Mouse (Mus musculus) liver, embryonic 14.5 days (tissue): ENCODE data around the gene Ift27. TPM values are rescaled to one million over a fixed set of nuclear protein-coding genes. Genes with fewer than 3 reads are reported as not detected.

Source experiments
- ATAC-seq: fragments of 200-750 bp; cut with Nextera tagmentation; 2 replicates; pipeline ENCODE4 v1.8.0; 2017; ENCODE audit warnings: moderate number of reproducible peaks, mild to moderate bottlenecking, moderate library complexity; ENCODE audit not compliant: insufficient read depth
- DNase-seq, 3 experiments: peaks; one replicate each; pipeline ENCODE4 v3.0.0-alpha.2; 2012 to 2013; ENCODE audit warnings: low read depth in 3 of 3, low spot score in 3 of 3
- H3K27ac ChIP-seq: fragments of 300-500 bp; sonication (generic); 2 replicates; pipeline ENCODE4 v1.5.1; 2014; ENCODE audit warnings: moderate library complexity, mild to moderate bottlenecking, control low read depth, inconsistent platforms
- H3K27me3 ChIP-seq: fragments of 300-500 bp; sonication (generic); 2 replicates; pipeline ENCODE4 v1.6.1; 2014; ENCODE audit warnings: mild to moderate bottlenecking, low read length, moderate library complexity; ENCODE audit not compliant: control insufficient read depth, insufficient read depth
- H3K36me3 ChIP-seq: fragments of 300-500 bp; sonication (generic); replicated peaks from 2 replicates; pipeline ENCODE4 v1.6.1; 2014; ENCODE audit warnings: low read depth; ENCODE audit not compliant: control insufficient read depth, insufficient read depth
- H3K4me1 ChIP-seq, 2 experiments: fragments of 200-500 bp in 1 of 2; fragments of 300-500 bp in 1 of 2; sonication (generic) in 1 of 2; replicated peaks; 2 replicates each; pipeline ENCODE4 v1.6.1; 2012 to 2014; ENCODE audit warnings: antibody characterized with exemption in 1 of 2, inconsistent platforms in 1 of 2, low read length in 1 of 2; ENCODE audit not compliant: control insufficient read depth in 2 of 2, insufficient read depth in 2 of 2
- H3K4me2 ChIP-seq: fragments of 300-500 bp; sonication (generic); 2 replicates; pipeline ENCODE4 v1.6.1; 2014; ENCODE audit warnings: low read depth, mild to moderate bottlenecking, control low read depth, moderate library complexity
- H3K4me3 ChIP-seq, 2 experiments: fragments of 200-500 bp in 1 of 2; fragments of 300-500 bp in 1 of 2; sonication (generic) in 1 of 2; 2 replicates each; pipeline ENCODE4 v1.5.1; 2012 to 2014; ENCODE audit warnings: low read depth in 2 of 2, low read length in 2 of 2, mild to moderate bottlenecking in 2 of 2, control low read depth in 1 of 2, inconsistent platforms in 1 of 2, moderate library complexity in 1 of 2; ENCODE audit not compliant: insufficient read depth in 1 of 2
- H3K9ac ChIP-seq: fragments of 300-500 bp; sonication (generic); replicated peaks from 2 replicates; pipeline ENCODE4 v1.6.1; 2014; ENCODE audit warnings: mild to moderate bottlenecking, control low read depth, moderate library complexity
- H3K9me3 ChIP-seq: fragments of 300-500 bp; sonication (generic); 2 replicates; pipeline ENCODE4 v1.6.1; 2016; ENCODE audit warnings: low read length, mixed read lengths; ENCODE audit not compliant: control insufficient read depth
- CTCF ChIP-seq: IDR thresholded peaks from 2 replicates; pipeline ENCODE4 v1.5.1; 2016; ENCODE audit warnings: antibody characterized with exemption, low read depth, control low read depth
- EP300 ChIP-seq: IDR thresholded peaks from 2 replicates; pipeline ENCODE4 v1.6.1; 2016; ENCODE audit warnings: antibody characterized with exemption, low read depth
- WGBS: fragments of 180-500 bp; shearing (Covaris S2); extraction: QIAGEN DNeasy Blood & Tissue Kit; methylation state at CpG from one replicate; pipeline ENCODE4 v1.1.7; 2014; ENCODE audit not compliant: insufficient replicate concordance; 5-methylcytosine and 5-hydroxymethylcytosine counted together
- polyA plus RNA-seq, 2 experiments: library from polyadenylated mRNA; depleted of rRNA in 1 of 2; stranded (reverse) in 1 of 2; unstranded in 1 of 2; fragments of >200 nt; fragmentation: Nextera tagmentation in 1 of 2; extraction: Ambion mirVana in 1 of 2; gene quantifications; 2 replicates each; pipeline versions ENCODE4 v1.2.1 to v1.2.3; 2012 to 2014

Gene Ift27
- polyA plus RNA-seq, 2 experiments, result 13.5 to 37.8 TPM

GRCm38 (mm10) chr15:78133389-78133788, 40.5 kb downstream of the Ift27 start:
- Histone ChIP-seq H3K9me3 (no peaks in the 10 kb centered on the region), H3K36me3 (no peaks in the 10 kb centered on the region), H3K27ac (no peak overlapping the region), H3K9ac (no peak overlapping the region), H3K27me3 (no peaks in the 10 kb centered on the region), H3K4me2 (no peak overlapping the region), H3K4me3 (no peak overlapping the region), H3K4me1 (no peaks in the 10 kb centered on the region)
- 40% methylated on average over 2 of the region's 2 CpGs for WGBS
- DNase-seq (no peak), ATAC-seq (no peak)
- no peak for TF ChIP-seq EP300
- TF ChIP-seq CTCF, result no peak

- Histone ChIP-seq H3K9ac (no peak within 1 kb of the TSS), H3K9me3 (no peaks in the 10 kb centered on the region), H3K27ac (no peak within 1 kb of the TSS), H3K36me3 (no peaks in the 10 kb centered on the region), H3K27me3 (peaks cover 3% of the 10 kb centered on the region; the same call in 1 of the 2 replicates), H3K4me3 (no peak within 1 kb of the TSS), H3K4me1 (no peaks in the 10 kb centered on the region), H3K4me2 (no peak within 1 kb of the TSS)
- TF ChIP-seq CTCF, result no peak
- no peak for TF ChIP-seq EP300
- WGBS, result 1% methylated on average over 39 of the region's 42 CpGs
- peak; percentile 68 to 76 (median 74) for DNase-seq
- ATAC-seq, result peak; percentile 87
Observed at GRCm38 (mm10) chr15:78119704-78120103, 54.2 kb downstream of the Ift27 start, which contains the start of gene Cacng2. TSS of gene Cacng2 (minus strand) at chr15:78120028.

- Histone ChIP-seq H3K4me1 (no peaks in the 10 kb centered on the region), H3K27me3 (peaks cover 3% of the 10 kb centered on the region; the same call in 1 of the 2 replicates), H3K4me2 (no peak overlapping the region), H3K9me3 (no peaks in the 10 kb centered on the region), H3K4me3 (no peak overlapping the region), H3K9ac (no peak overlapping the region), H3K27ac (no peak overlapping the region), H3K36me3 (no peaks in the 10 kb centered on the region)
- no peak for ATAC-seq
- 7% methylated on average over 39 of the region's 39 CpGs for WGBS
- DNase-seq, result no peak
- TF ChIP-seq EP300 (no peak), CTCF (no peak)
Observed at GRCm38 (mm10) chr15:78119248-78119647, 54.7 kb downstream of the Ift27 start.

GRCm38 (mm10) chr15:78118275-78118995, 55.5 kb downstream of the Ift27 start:
- H3K4me2 ChIP-seq, result no peak overlapping the region
- H3K27me3 ChIP-seq, result peaks cover 3% of the 10 kb centered on the region; the same call in 1 of the 2 replicates
- TF ChIP-seq EP300 (no peak), CTCF (no peak)
- no peaks in the 10 kb centered on the region for H3K36me3 ChIP-seq
- no peaks in the 10 kb centered on the region for H3K4me1 ChIP-seq
- no peak for DNase-seq
- H3K9me3 ChIP-seq, result no peaks in the 10 kb centered on the region
- no peak overlapping the region for H3K9ac ChIP-seq
- no peak overlapping the region for H3K27ac ChIP-seq
- H3K4me3 ChIP-seq, result no peak overlapping the region
- WGBS, result 53% methylated on average over 18 of the region's 18 CpGs
- ATAC-seq, result no peak

- 73% methylated on average over 16 of the region's 16 CpGs for WGBS
- H3K27me3 ChIP-seq, result peaks cover 3% of the 10 kb centered on the region; the same call in 1 of the 2 replicates
- H3K36me3 ChIP-seq, result no peaks in the 10 kb centered on the region
- ATAC-seq, result no peak
- H3K4me3 ChIP-seq, result no peak overlapping the region
- H3K9ac ChIP-seq, result no peak overlapping the region
- H3K9me3 ChIP-seq, result no peaks in the 10 kb centered on the region
- H3K4me2 ChIP-seq, result no peak overlapping the region
- no peaks in the 10 kb centered on the region for H3K4me1 ChIP-seq
- TF ChIP-seq EP300, result no peak
- TF ChIP-seq CTCF, result no peak
- H3K27ac ChIP-seq, result no peak overlapping the region
- DNase-seq, result no peak
Observed at GRCm38 (mm10) chr15:78117731-78118130, 56.2 kb downstream of the Ift27 start.
